Mouse (Mus musculus): ENCODE measurements around the gene Sirt7. TPM values are rescaled to one million over a fixed set of nuclear protein-coding genes. Genes with fewer than 3 reads are reported as not detected.
A peak's percentile ranks its signal among the peaks of the same experiment; 100 is the strongest.
"Not testable (repeated sequence)": the region's sequence is repeated elsewhere in the genome, so short reads cannot be mapped to it uniquely, and the experiment has no call there.

Sirt7 gene
- polyA plus RNA-seq, 1 experiment from 2014 or later: 73.1 TPM

DNA sequence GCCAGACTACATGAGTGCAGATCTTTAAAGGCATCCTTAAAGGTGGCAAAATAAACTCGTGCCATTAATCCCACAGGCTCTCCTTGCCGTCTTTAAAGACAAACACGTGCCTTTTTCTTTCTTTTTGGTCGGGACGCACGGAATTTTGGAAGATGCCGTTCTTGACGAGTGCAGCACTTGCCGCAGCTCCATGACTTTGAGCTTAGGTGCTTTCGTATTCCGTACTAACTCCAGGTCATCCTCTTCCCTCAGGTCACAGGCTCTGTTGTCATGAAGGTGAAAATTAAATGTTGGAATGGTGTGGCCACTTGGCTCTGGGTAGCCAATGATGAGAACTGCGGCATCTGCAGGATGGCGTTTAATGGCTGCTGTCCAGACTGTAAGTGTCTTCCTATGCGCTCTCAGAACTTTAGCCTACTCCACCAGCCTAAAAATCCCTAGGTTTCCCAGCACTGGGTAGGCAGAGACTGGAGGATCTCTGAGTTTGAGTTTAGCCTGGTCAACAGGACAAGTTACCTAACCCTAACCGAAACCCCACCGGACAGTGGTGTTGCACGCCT, 26.0 kb downstream of the Sirt7 start:
- WGBS: 47% methylated on average over 17 of the region's 17 CpGs
- Histone ChIP-seq H3K27ac (ENCODE audit: low read depth, low read length) (no peak overlapping the region), H3K4me3 (ENCODE audit: low read depth, low read length) (peak overlapping the region; percentile 65), H3K9ac (ENCODE audit: low read depth, low read length) (peak overlapping the region; percentile 97), H3K36me3 (ENCODE audit: control insufficient read depth, insufficient read depth) (peaks cover 44% of the 10 kb centered on the region), H3K9me3 (ENCODE audit: control insufficient read depth) (no peaks in the 10 kb centered on the region), H3K4me1 (replicated peaks; ENCODE audit: control insufficient read depth, insufficient read depth, low read length) (0 out of 2 replicates have a peak, but pooled peaks cover 6% of the 10 kb centered on the region), H3K27me3 (replicated peaks; ENCODE audit: control insufficient read depth, insufficient read depth, low read length) (no peaks in the 10 kb centered on the region), H3K4me2 (replicated peaks; ENCODE audit: low read depth) (peak overlapping the region; percentile 77)
- ATAC-seq: no peak
- no peak for TF ChIP-seq CTCF (IDR thresholded peaks at IDR 0.05; ENCODE audit: low read depth)

DNA sequence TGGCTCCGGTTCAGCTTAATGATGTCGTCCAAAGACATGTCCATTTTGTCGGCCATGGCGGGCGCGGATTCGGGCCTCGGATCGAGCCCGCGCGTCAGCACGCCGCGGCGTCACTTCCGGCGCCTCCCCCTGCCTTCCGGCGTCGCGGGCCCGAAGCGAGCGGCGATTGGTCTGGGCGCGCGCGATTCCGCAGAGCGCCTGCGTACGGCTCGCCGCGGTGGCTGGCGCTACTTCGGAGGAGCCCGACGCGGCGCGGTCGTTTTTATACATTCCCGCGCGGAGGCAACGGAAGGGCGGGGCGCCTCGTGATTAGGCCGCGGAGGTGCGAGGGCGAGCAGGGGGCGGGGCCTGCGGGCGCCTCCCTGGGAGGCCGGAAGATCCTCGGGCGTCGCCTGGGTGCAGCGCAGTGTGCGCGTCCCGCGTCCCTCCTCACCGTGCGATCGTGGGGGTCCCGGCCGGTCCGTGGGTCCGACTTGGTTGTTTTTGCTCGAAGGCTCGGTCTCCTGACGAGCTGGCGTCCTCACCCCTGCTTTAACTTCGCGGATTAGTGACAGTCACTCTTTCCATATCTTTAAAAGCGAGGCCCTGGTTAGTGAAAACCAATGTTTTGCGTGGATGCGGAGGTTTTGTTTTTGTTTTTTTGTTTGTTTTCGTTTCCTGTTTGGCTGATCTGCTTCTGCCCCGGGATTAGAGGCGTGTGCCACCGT, 26.6 kb downstream of the Sirt7 start, which contains the start of the genes Alyref and Anapc11:
Gene Alyref (minus strand): TSS at position 83 of the 707 bp plus-strand sequence.
Gene Anapc11 (plus strand): TSS at position 139 of the 707 bp plus-strand sequence.
- Histone ChIP-seq H3K9ac (ENCODE audit: low read depth, low read length) (peak within 1 kb of the TSS; percentile 97), H3K4me3 (ENCODE audit: low read depth, low read length) (peak within 1 kb of the TSS; percentile 65), H3K4me1 (replicated peaks; ENCODE audit: control insufficient read depth, insufficient read depth, low read length) (0 out of 2 replicates have a peak, but pooled peaks cover 6% of the 10 kb centered on the region), H3K27ac (ENCODE audit: low read depth, low read length) (peak within 1 kb of the TSS; percentile 94), H3K9me3 (ENCODE audit: control insufficient read depth) (no peaks in the 10 kb centered on the region), H3K36me3 (ENCODE audit: control insufficient read depth, insufficient read depth) (peaks cover 43% of the 10 kb centered on the region), H3K27me3 (replicated peaks; ENCODE audit: control insufficient read depth, insufficient read depth, low read length) (no peaks in the 10 kb centered on the region), H3K4me2 (replicated peaks; ENCODE audit: low read depth) (peak within 1 kb of the TSS; percentile 77)
- peak; percentile 99 for ATAC-seq
- under 1% methylated on average over 87 of the region's 88 CpGs for WGBS
- no peak; the same call in 1 of the 2 replicates for TF ChIP-seq CTCF (IDR thresholded peaks at IDR 0.05; ENCODE audit: low read depth)

- Histone ChIP-seq H3K9me3 (ENCODE audit: control insufficient read depth) (no peaks in the 10 kb centered on the region), H3K27me3 (replicated peaks; ENCODE audit: control insufficient read depth, insufficient read depth, low read length) (no peaks in the 10 kb centered on the region), H3K4me1 (replicated peaks; ENCODE audit: control insufficient read depth, insufficient read depth, low read length) (0 out of 2 replicates have a peak, but pooled peaks cover 6% of the 10 kb centered on the region), H3K27ac (ENCODE audit: low read depth, low read length) (peak overlapping the region; percentile 94), H3K9ac (ENCODE audit: low read depth, low read length) (peak overlapping the region; percentile 97), H3K36me3 (ENCODE audit: control insufficient read depth, insufficient read depth) (peaks cover 44% of the 10 kb centered on the region), H3K4me2 (replicated peaks; ENCODE audit: low read depth) (peak overlapping the region; percentile 77), H3K4me3 (ENCODE audit: low read depth, low read length) (peak overlapping the region; percentile 65)
- no peak for TF ChIP-seq CTCF (IDR thresholded peaks at IDR 0.05; ENCODE audit: low read depth)
- WGBS: 2% methylated on average over 80 of the region's 99 CpGs
- peak; percentile 39 for ATAC-seq
These were observed 27.5 kb downstream of the Sirt7 start for GRCm38 (mm10) chr11:120597240-120598235.

DNA sequence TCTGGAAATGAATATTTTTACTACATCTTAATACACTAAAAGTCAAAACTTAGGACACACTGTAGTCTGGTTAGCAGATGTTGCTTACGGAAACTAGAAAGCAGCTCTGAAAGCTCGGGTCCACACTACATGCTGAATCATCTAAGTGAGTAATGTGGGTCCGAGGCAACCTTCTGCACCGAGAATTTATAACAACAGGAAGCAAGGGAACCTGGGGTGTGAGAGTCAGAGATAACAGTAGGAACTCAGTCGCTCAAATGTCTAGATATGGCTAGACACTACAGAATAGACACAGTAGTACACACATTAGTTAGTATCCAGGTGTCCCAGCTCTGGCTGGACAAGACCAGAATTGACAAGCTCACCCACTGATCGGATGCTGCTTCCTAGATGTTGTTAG, 36.5 kb downstream of the Sirt7 start:
- 87% methylated on average over 6 of the region's 6 CpGs for WGBS
- H3K27ac ChIP-seq (ENCODE audit: low read depth, low read length): no peak overlapping the region; the same call in 1 of the 2 replicates
- no peak for ATAC-seq
- H3K9ac ChIP-seq (ENCODE audit: low read depth, low read length): no peak overlapping the region
- no peak overlapping the region for H3K4me2 ChIP-seq (replicated peaks; ENCODE audit: low read depth)
- peaks cover 58% of the 10 kb centered on the region for H3K36me3 ChIP-seq (ENCODE audit: control insufficient read depth, insufficient read depth)
- H3K4me1 ChIP-seq (replicated peaks; ENCODE audit: control insufficient read depth, insufficient read depth, low read length): no peaks in the 10 kb centered on the region
- no peaks in the 10 kb centered on the region for H3K27me3 ChIP-seq (replicated peaks; ENCODE audit: control insufficient read depth, insufficient read depth, low read length)
- H3K4me3 ChIP-seq (ENCODE audit: low read depth, low read length): no peak overlapping the region
- H3K9me3 ChIP-seq (ENCODE audit: control insufficient read depth): no peaks in the 10 kb centered on the region
- no peak for TF ChIP-seq CTCF (IDR thresholded peaks at IDR 0.05; ENCODE audit: low read depth)

DNA sequence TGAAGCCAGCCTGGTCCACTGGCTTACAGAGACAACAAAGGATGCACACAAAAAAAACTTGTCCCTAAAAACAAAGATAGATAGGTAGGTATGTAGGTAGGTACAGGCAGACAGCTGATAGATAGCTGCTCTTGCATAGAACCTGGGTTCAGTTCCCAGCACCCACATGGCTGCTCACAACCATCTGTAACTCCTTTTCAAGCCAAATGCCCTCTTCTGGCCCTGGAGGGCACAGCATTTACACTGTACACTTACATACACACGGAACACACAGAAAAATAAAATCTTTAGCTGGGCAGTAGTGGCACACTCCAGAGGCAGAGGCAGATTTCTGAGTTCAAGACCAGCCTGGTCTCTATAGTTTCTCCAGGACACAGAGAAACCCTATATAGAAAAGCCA, 41.1 kb downstream of the Sirt7 start:
- H3K9ac ChIP-seq (ENCODE audit: low read depth, low read length): no peak overlapping the region
- peaks cover 36% of the 10 kb centered on the region for H3K36me3 ChIP-seq (ENCODE audit: control insufficient read depth, insufficient read depth)
- H3K4me3 ChIP-seq (ENCODE audit: low read depth, low read length): no peak overlapping the region
- WGBS: 100% methylated on average over 1 of the region's 1 CpGs
- TF ChIP-seq CTCF (IDR thresholded peaks at IDR 0.05; ENCODE audit: low read depth): 0 out of 2 replicates have a peak, but pooled peaks have one; percentile 9
- H3K4me1 ChIP-seq (replicated peaks; ENCODE audit: control insufficient read depth, insufficient read depth, low read length): 0 out of 2 replicates have a peak, but pooled peaks cover 14% of the 10 kb centered on the region
- H3K27me3 ChIP-seq (replicated peaks; ENCODE audit: control insufficient read depth, insufficient read depth, low read length): no peaks in the 10 kb centered on the region
- ATAC-seq: no peak
- H3K4me2 ChIP-seq (replicated peaks; ENCODE audit: low read depth): no peak overlapping the region
- no peaks in the 10 kb centered on the region for H3K9me3 ChIP-seq (ENCODE audit: control insufficient read depth)
- H3K27ac ChIP-seq (ENCODE audit: low read depth, low read length): no peak overlapping the region

DNA sequence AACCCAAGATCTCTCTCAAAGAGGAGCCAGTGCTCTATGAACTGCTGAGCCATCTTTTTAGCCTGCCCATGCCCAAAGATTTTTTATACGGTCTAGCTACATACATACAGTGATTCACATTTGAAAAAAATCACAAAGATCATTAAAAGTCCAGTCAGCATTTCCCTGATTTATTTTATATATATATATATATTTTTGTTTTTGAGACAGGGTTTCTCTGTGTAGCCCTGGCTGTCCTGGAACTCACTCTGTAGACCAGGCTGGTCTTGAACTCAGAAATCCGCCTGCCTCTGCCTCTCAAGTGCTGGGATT, 42.1 kb downstream of the Sirt7 start:
- H3K9me3 ChIP-seq (ENCODE audit: control insufficient read depth); H3K4me2 ChIP-seq (replicated peaks; ENCODE audit: low read depth); ATAC-seq; H3K27me3 ChIP-seq (replicated peaks; ENCODE audit: control insufficient read depth, insufficient read depth, low read length); H3K27ac ChIP-seq (ENCODE audit: low read depth, low read length); H3K9ac ChIP-seq (ENCODE audit: low read depth, low read length); H3K4me3 ChIP-seq (ENCODE audit: low read depth, low read length): not testable (repeated sequence)
- Histone ChIP-seq H3K4me1 (replicated peaks; ENCODE audit: control insufficient read depth, insufficient read depth, low read length) (0 out of 2 replicates have a peak, but pooled peaks cover 14% of the 10 kb centered on the region), H3K36me3 (ENCODE audit: control insufficient read depth, insufficient read depth) (peaks cover 37% of the 10 kb centered on the region)
- 97% methylated on average over 2 of the region's 2 CpGs for WGBS

Data from intestine, postnatal 0 days (tissue).